Mouse (Mus musculus) thymus, adult 2 months (tissue): ENCODE results near the gene Reep6. TPM values are rescaled to one million over a fixed set of nuclear protein-coding genes. Genes with fewer than 3 reads are reported as not detected.
"Not testable (repeated sequence)": the region's sequence is repeated elsewhere in the genome, so short reads cannot be mapped to it uniquely, and the experiment has no call there.

Experiments
- DNase-seq: peaks from one replicate; pipeline ENCODE4 v3.0.0; 2021
- H3K27ac ChIP-seq: fragments of 200-500 bp; 2 replicates; pipeline ENCODE4 v1.5.1; 2012; ENCODE audit warnings: low read length, control low read depth; ENCODE audit not compliant: control insufficient read depth, insufficient read depth
- H3K27me3 ChIP-seq: fragments of 200-500 bp; 2 replicates; pipeline ENCODE4 v1.6.1; 2012; ENCODE audit warnings: mild to moderate bottlenecking, low read length, moderate library complexity, mixed read lengths; ENCODE audit not compliant: control insufficient read depth, insufficient read depth
- H3K36me3 ChIP-seq: fragments of 200-500 bp; 2 replicates; pipeline ENCODE4 v1.6.1; 2012; ENCODE audit warnings: mild to moderate bottlenecking, low read length, moderate library complexity; ENCODE audit not compliant: control insufficient read depth, insufficient read depth
- H3K4me1 ChIP-seq: fragments of 200-500 bp; replicated peaks from 2 replicates; pipeline ENCODE4 v1.6.1; 2012; ENCODE audit warnings: low read length; ENCODE audit not compliant: control insufficient read depth, insufficient read depth
- H3K4me3 ChIP-seq: fragments of 200-500 bp; 2 replicates; pipeline ENCODE4 v1.5.1; 2012; ENCODE audit warnings: mild to moderate bottlenecking, low read length, control low read depth, moderate library complexity; ENCODE audit not compliant: control insufficient read depth, insufficient read depth
- CTCF ChIP-seq: fragments of 200-500 bp; IDR thresholded peaks from 2 replicates; pipeline ENCODE4 v1.5.1; 2012; ENCODE audit warnings: mild to moderate bottlenecking, control low read depth, low read length, moderate library complexity, borderline replicate concordance; ENCODE audit not compliant: control insufficient read depth, poor library complexity, insufficient read depth; ENCODE audit errors: extremely low read depth
- POLR2A ChIP-seq: fragments of 200-500 bp; IDR thresholded peaks from 2 replicates; pipeline ENCODE4 v1.6.1; 2012; ENCODE audit warnings: mild to moderate bottlenecking, low read length, control low read depth, moderate library complexity; ENCODE audit not compliant: control insufficient read depth, poor library complexity, insufficient read depth; ENCODE audit errors: extremely low read depth
- WGBS: fragments of 180-500 bp; shearing (Covaris S2); methylation state at CpG from one replicate; pipeline ENCODE4 v1.1.7; 2018; 5-methylcytosine and 5-hydroxymethylcytosine counted together
- polyA plus RNA-seq: library from polyadenylated mRNA; depleted of rRNA; stranded (reverse); fragments of >200 nt; gene quantifications from 2 replicates; pipeline ENCODE4 v1.2.3, GENCODE M21; 2012

Reep6 gene
- polyA plus RNA-seq, 1 experiment: 2.0 TPM

- H3K4me3 ChIP-seq: no peak overlapping the region
- peaks cover 40% of the 10 kb centered on the region for H3K27me3 ChIP-seq
- 27% methylated on average over 13 of the region's 13 CpGs for WGBS
- no peak for DNase-seq
- no peak for TF ChIP-seq POLR2A
- TF ChIP-seq CTCF: no peak
- no peaks in the 10 kb centered on the region for H3K36me3 ChIP-seq
- H3K27ac ChIP-seq: no peak overlapping the region
- peaks cover 27% of the 10 kb centered on the region for H3K4me1 ChIP-seq
These were observed 13.7 kb downstream of the Reep6 start for GRCm38 (mm10) chr10:80343425-80343895.

GRCm38 (mm10) chr10:80344131-80344661 is 14.4 kb downstream of the Reep6 start:
- Histone ChIP-seq H3K4me3 (no peak overlapping the region), H3K4me1 (peaks cover 27% of the 10 kb centered on the region), H3K27ac (no peak overlapping the region), H3K27me3 (peaks cover 40% of the 10 kb centered on the region), H3K36me3 (no peaks in the 10 kb centered on the region)
- no peak for TF ChIP-seq POLR2A
- TF ChIP-seq CTCF: no peak
- DNase-seq: no peak
- 27% methylated on average over 9 of the region's 9 CpGs for WGBS

- DNase-seq: no peak
- no peak overlapping the region for H3K27ac ChIP-seq
- peaks cover 40% of the 10 kb centered on the region for H3K27me3 ChIP-seq
- no peak overlapping the region for H3K4me3 ChIP-seq
- H3K4me1 ChIP-seq: peaks cover 27% of the 10 kb centered on the region
- WGBS: 2% methylated on average over 16 of the region's 16 CpGs
- TF ChIP-seq CTCF (no peak), POLR2A (no peak)
- no peaks in the 10 kb centered on the region for H3K36me3 ChIP-seq
These were observed 15.4 kb downstream of the Reep6 start for GRCm38 (mm10) chr10:80345122-80345521.

- not testable (repeated sequence) for H3K36me3 ChIP-seq, H3K27ac ChIP-seq, H3K4me3 ChIP-seq, DNase-seq
- WGBS: 92% methylated on average over 6 of the region's 6 CpGs
- Histone ChIP-seq H3K27me3 (peaks cover 40% of the 10 kb centered on the region), H3K4me1 (peaks cover 22% of the 10 kb centered on the region)
These were observed 16.2 kb downstream of the Reep6 start for GRCm38 (mm10) chr10:80345929-80346328.

GRCm38 (mm10) chr10:80347514-80347967 is 17.8 kb downstream of the Reep6 start:
- Histone ChIP-seq H3K36me3 (no peaks in the 10 kb centered on the region), H3K4me3 (no peak overlapping the region), H3K27me3 (peaks cover 28% of the 10 kb centered on the region), H3K27ac (no peak overlapping the region), H3K4me1 (peaks cover 16% of the 10 kb centered on the region)
- no peak for DNase-seq
- WGBS: 12% methylated on average over 17 of the region's 17 CpGs
- TF ChIP-seq CTCF (no peak), POLR2A (no peak)

GRCm38 (mm10) chr10:80348244-80348781 is 18.6 kb downstream of the Reep6 start, which contains the start of gene Adamtsl5:
TSS of gene Adamtsl5 (minus strand) at chr10:80348412.
- peaks cover 21% of the 10 kb centered on the region for H3K27me3 ChIP-seq
- TF ChIP-seq POLR2A (no peak), CTCF (peak; percentile 96)
- peaks cover 14% of the 10 kb centered on the region for H3K4me1 ChIP-seq
- peak within 1 kb of the TSS; percentile 20 for H3K4me3 ChIP-seq
- no peak within 1 kb of the TSS for H3K27ac ChIP-seq
- WGBS: 4% methylated on average over 42 of the region's 42 CpGs
- DNase-seq: peak; percentile 66
- H3K36me3 ChIP-seq: no peaks in the 10 kb centered on the region

- Histone ChIP-seq H3K36me3 (no peaks in the 10 kb centered on the region), H3K4me1 (peaks cover 11% of the 10 kb centered on the region), H3K4me3 (no peak overlapping the region), H3K27ac (no peak overlapping the region), H3K27me3 (peaks cover 18% of the 10 kb centered on the region)
- no peak for DNase-seq
- TF ChIP-seq CTCF (no peak), POLR2A (no peak)
- WGBS: 47% methylated on average over 26 of the region's 26 CpGs
These were observed 19.2 kb downstream of the Reep6 start for GRCm38 (mm10) chr10:80348981-80349380.
